Mouse (Mus musculus): ENCODE measurements around the gene Cd28. TPM values are rescaled to one million over a fixed set of nuclear protein-coding genes. Genes with fewer than 3 reads are reported as not detected.

The Cd28 gene
- 19.8 to 27.1 TPM (median 26.7 TPM) in 3 replicates for total RNA-seq (2017)

- ATAC-seq (replicated peaks; ENCODE audit: insufficient number of reproducible peaks, low FRiP score, low TSS enrichment, poor library complexity, severe bottlenecking): no peak
Observed at GRCm38 (mm10) chr1:60716567-60716966, at the start of gene Cd28. Cd28 (plus strand) TSS chr1:60716800.

GRCm38 (mm10) chr1:60667873-60668616 lies 48.6 kb upstream of the Cd28 start:
- no peak for ATAC-seq (replicated peaks; ENCODE audit: insufficient number of reproducible peaks, low FRiP score, low TSS enrichment, poor library complexity, severe bottlenecking)

- no peak for ATAC-seq (replicated peaks; ENCODE audit: insufficient number of reproducible peaks, low FRiP score, low TSS enrichment, poor library complexity, severe bottlenecking)
Observed at GRCm38 (mm10) chr1:60669048-60669447, 47.6 kb upstream of the Cd28 start.

DNA sequence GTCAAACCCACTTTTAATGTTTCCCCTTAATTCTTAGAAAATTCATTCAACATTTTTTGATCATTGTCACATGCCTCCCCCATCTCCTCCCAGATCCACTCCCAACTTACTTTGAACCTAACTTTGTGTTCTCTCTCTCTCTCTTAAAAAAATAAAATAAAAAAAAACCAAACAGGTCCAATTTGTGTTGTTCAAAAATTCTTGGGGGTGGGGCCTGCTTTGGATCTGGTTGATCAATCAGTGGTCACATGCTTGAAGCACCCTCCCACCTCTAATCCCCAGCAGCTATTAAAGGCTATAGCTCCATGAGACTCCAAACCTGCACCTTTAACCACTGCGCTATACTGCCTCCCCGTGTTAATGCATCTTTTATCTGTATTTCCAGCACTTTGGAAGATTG lies 46.9 kb upstream of the Cd28 start:
- ATAC-seq (replicated peaks; ENCODE audit: insufficient number of reproducible peaks, low FRiP score, low TSS enrichment, poor library complexity, severe bottlenecking): no peak

GRCm38 (mm10) chr1:60670172-60670571 lies 46.4 kb upstream of the Cd28 start:
- no peak for ATAC-seq (replicated peaks; ENCODE audit: insufficient number of reproducible peaks, low FRiP score, low TSS enrichment, poor library complexity, severe bottlenecking)

DNA sequence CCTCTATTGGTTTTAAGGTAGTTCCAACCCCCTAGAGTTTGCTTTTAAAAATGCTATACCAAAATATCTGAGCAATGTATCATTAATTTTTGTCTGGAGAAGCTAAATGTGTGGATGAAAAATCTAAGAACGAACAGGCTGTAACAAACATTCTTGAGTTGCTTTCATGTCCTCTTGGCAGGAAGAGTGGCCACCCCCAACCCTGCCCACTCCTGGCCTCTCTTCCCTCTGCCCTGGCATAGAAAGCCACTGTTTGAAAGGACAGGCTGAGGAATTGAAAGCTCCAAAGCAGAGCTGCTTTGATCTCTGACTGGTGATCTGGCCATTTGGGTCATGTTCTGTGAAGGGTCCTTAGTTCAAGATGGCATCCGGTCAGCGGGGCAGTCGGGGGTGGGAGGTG lies 32.8 kb upstream of the Cd28 start:
- ATAC-seq (replicated peaks; ENCODE audit: insufficient number of reproducible peaks, low FRiP score, low TSS enrichment, poor library complexity, severe bottlenecking): no peak

DNA sequence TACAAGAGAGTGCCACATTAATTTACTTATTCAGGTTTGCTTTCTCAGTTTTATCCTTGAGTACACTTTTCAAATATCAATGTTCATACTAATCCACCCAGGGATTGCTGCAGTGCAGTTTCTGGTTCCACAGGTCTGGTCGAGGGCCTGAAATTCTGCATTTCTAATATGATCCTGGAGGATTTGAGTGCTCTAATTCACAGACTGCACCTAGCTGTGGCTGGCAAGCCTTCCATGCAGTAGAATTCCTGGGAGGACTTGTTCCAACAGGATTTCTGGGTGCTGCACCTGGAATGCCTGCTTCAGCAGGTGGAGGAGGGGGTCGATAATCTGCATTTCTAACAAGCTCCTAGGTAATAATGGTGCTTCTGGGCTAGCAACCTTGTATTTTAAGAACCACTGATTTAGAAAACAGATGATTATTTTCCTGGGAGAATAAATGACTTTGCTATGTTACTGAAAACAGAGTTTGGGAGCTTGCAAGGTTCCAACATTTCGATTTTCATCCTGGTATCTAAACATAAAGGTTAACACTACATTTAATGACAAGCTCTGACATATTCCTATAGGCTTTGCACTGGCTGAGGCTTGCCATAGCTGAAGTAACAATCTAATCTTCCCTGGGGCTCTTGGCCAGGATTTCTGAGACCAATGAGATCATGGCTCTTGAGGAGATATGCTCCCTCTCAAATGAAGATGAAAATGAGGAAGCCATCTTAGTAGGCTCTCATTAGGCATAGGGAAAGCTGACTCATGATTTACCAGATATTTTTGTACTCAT lies 20.3 kb upstream of the Cd28 start:
- ATAC-seq (replicated peaks; ENCODE audit: insufficient number of reproducible peaks, low FRiP score, low TSS enrichment, poor library complexity, severe bottlenecking): no peak

GRCm38 (mm10) chr1:60702641-60703040 lies 14.0 kb upstream of the Cd28 start:
- ATAC-seq (replicated peaks; ENCODE audit: insufficient number of reproducible peaks, low FRiP score, low TSS enrichment, poor library complexity, severe bottlenecking): no peak

- no peak for ATAC-seq (replicated peaks; ENCODE audit: insufficient number of reproducible peaks, low FRiP score, low TSS enrichment, poor library complexity, severe bottlenecking)
Observed at GRCm38 (mm10) chr1:60713238-60713637, 3.4 kb upstream of the Cd28 start.

- no peak for ATAC-seq (replicated peaks; ENCODE audit: insufficient number of reproducible peaks, low FRiP score, low TSS enrichment, poor library complexity, severe bottlenecking)
Observed at GRCm38 (mm10) chr1:60715651-60716196, 876 bp upstream of the Cd28 start.

GRCm38 (mm10) chr1:60718580-60718979 lies 2.0 kb downstream of the Cd28 start:
- no peak for ATAC-seq (replicated peaks; ENCODE audit: insufficient number of reproducible peaks, low FRiP score, low TSS enrichment, poor library complexity, severe bottlenecking)

DNA sequence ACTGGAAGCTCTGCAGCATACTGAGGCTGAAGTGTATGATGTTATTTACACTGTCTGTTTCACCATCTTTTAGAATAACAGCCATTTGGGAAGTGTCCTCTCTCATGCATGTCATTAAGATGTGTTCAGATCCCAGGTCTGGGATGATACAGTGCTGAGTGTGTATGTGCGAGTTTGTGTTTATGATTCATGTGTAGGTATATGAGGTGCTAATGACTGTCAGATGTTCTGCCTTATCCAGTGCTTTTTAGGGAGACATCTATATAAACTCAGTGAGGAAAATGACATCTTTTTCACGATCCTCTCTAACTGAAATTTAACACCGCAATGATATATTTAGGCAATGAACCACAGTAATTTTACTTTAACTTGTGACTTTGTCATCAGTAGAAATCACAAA lies 7.0 kb downstream of the Cd28 start:
- no peak for ATAC-seq (replicated peaks; ENCODE audit: insufficient number of reproducible peaks, low FRiP score, low TSS enrichment, poor library complexity, severe bottlenecking)

DNA sequence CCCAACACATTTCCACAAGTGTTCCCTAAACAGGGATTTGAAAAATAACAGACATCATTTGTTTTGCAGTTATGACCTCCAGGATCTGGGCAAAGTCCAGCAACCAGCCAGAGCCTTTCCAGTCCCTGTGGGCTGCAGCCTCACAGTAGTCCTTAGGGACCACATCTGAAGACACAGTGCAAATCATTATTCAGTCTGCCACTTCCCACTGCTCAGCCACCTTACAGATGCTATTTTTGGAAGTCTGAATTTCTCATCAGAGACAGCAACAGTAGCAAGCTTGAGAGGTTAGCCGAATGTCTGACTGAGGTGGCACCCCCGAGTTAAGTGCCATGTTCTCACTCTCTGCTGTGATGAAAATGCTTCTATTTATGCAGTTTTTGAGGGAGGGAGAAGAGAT lies 15.3 kb downstream of the Cd28 start:
- no peak for ATAC-seq (replicated peaks; ENCODE audit: insufficient number of reproducible peaks, low FRiP score, low TSS enrichment, poor library complexity, severe bottlenecking)

- no peak for ATAC-seq (replicated peaks; ENCODE audit: insufficient number of reproducible peaks, low FRiP score, low TSS enrichment, poor library complexity, severe bottlenecking)
Observed at GRCm38 (mm10) chr1:60735072-60735907, 18.7 kb downstream of the Cd28 start.

DNA sequence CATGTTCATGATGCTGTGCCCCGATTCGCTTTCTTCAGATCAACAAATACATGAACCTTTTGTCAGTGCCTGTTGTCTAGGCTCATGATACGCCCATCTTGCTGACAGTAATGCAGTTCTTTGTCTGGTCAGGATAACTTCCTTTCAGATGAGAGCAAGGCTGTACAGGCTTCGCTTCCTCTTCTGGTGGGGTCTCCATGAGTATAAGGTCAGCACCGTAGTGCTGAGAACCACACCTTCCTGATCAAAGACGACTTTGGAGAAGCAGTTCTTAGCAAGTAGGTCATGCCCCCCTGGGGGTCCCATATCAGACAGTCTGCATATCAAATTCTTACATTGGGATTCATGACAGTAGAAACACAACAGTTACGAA lies 19.3 kb downstream of the Cd28 start:
- no peak for ATAC-seq (replicated peaks; ENCODE audit: insufficient number of reproducible peaks, low FRiP score, low TSS enrichment, poor library complexity, severe bottlenecking)

GRCm38 (mm10) chr1:60744266-60744665 lies 27.7 kb downstream of the Cd28 start:
- no peak for ATAC-seq (replicated peaks; ENCODE audit: insufficient number of reproducible peaks, low FRiP score, low TSS enrichment, poor library complexity, severe bottlenecking)

DNA sequence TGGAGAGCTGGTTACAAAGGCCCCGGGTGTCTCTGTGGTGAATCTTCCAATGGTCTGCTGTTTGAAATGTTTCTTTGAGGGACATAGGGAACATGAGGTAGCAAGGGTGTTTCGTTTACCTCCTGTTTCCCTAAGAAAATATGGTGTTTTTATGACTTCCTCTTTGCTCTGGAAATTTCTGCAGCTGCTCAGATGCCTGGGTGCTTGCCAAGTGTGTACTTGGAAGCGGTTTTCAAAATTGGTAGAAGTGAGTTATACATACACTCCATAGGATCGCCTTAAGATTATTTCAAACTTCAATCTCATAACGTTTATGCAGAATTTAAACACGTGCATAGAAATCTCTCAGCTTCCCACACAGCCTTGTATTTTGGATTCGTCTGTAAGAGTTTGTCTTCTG lies 29.1 kb downstream of the Cd28 start:
- ATAC-seq (replicated peaks; ENCODE audit: insufficient number of reproducible peaks, low FRiP score, low TSS enrichment, poor library complexity, severe bottlenecking): no peak

- peak; percentile 90 for ATAC-seq (replicated peaks; ENCODE audit: insufficient number of reproducible peaks, low FRiP score, low TSS enrichment, poor library complexity, severe bottlenecking)
Observed at GRCm38 (mm10) chr1:60746153-60746552, 29.6 kb downstream of the Cd28 start.

GRCm38 (mm10) chr1:60746856-60747255 lies 30.3 kb downstream of the Cd28 start:
- no peak for ATAC-seq (replicated peaks; ENCODE audit: insufficient number of reproducible peaks, low FRiP score, low TSS enrichment, poor library complexity, severe bottlenecking)
